Mouse (Mus musculus) cortical plate, adult 2 months (tissue): ENCODE measurements around the gene Prkcq.

ENCODE experiments used
- CTCF ChIP-seq: fragments of 200-500 bp; IDR thresholded peaks from 2 replicates; pipeline ENCODE4 v1.5.1; 2011; ENCODE audit warnings: mild to moderate bottlenecking, control low read depth, low read length; ENCODE audit not compliant: insufficient read depth; ENCODE audit errors: extremely low read depth
- POLR2A ChIP-seq: fragments of 200-500 bp; IDR thresholded peaks from 2 replicates; pipeline ENCODE4 v1.6.1; 2011; ENCODE audit warnings: mild to moderate bottlenecking, low read length, control low read depth; ENCODE audit not compliant: insufficient read depth; ENCODE audit errors: extremely low read depth

GRCm38 (mm10) chr2:11188279-11188678 lies 16.4 kb downstream of the Prkcq start:
- TF ChIP-seq CTCF (no peak), POLR2A (no peak)
